Mouse (Mus musculus) ovary, postnatal 10 days (tissue): ENCODE results near the gene Slc12a9.

Experiments
- DNase-seq: peaks from one replicate; pipeline ENCODE4 v3.0.0; 2022; ENCODE audit warnings: low spot score

The Slc12a9 gene

GRCm38 (mm10) chr5:137333512-137334174 lies at the start of gene Slc12a9:
TSS of gene Slc12a9 (minus strand) at chr5:137333597.
- peak; percentile 81 for DNase-seq

GRCm38 (mm10) chr5:137381152-137381551 lies 47.8 kb upstream of the Slc12a9 start:
- no peak for DNase-seq

DNA sequence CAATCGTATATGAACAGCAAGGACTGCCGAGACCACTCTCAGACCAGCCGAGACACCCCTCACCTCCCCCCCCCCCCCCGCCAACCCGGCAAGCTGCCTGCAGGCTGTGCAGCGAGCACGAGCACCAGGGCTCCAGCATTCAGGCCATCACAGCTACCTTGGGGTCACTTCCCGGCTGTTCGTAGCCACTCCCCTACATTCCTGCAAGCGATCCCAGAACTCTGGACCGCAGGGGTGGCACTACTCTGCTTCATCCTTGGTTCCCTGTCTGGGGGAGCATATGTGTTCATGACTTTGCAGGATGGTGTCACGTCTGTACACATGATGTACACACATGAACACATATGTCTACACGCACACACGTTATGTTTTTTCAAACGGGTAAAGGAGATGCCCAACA lies 44.2 kb upstream of the Slc12a9 start:
- DNase-seq, result no peak

- DNase-seq, result no peak
These were observed 43.8 kb upstream of the Slc12a9 start for GRCm38 (mm10) chr5:137377176-137377575.

DNA sequence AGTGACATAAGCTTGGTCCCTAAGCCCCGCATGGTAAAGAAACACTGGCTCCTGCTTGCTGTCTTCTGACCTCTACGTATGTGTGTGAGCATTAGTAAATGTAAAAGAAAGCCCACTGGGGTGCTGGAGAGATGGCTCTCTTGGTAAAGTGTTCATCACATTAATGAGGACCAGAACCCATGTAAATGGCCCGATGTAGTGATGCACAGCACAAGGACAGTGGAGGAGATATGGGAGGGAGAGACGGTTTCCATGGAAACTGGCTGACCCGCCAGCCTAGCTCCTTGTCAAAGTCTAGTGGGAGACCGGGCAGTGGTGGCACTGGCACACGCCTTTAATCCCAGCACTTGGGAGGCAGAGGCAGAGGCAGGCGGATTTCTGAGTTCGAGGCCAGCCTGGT lies 43.3 kb upstream of the Slc12a9 start:
- DNase-seq, result no peak

GRCm38 (mm10) chr5:137376198-137376597 lies 42.8 kb upstream of the Slc12a9 start:
- DNase-seq, result no peak

DNA sequence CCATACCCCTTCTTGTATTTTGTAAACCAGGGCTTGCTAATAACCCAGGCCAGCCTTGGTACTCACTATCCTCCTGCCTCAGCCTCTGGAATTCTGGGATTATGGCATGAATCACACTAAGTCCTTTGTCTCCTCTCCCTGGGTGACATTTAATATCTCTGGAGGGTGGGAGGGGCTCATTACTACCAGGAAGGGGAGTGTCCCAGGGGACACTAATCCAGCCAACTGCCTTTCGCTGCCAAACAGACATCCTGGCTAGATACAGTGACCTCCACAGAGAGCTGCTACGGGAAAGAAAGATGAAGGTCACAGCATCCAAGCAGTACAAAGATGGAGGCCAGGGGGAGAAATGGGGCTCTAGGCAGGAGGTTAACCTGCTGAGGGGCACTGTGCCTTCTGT lies 42.2 kb upstream of the Slc12a9 start:
- no peak for DNase-seq

GRCm38 (mm10) chr5:137374521-137375080 lies 41.2 kb upstream of the Slc12a9 start:
- no peak for DNase-seq

DNA sequence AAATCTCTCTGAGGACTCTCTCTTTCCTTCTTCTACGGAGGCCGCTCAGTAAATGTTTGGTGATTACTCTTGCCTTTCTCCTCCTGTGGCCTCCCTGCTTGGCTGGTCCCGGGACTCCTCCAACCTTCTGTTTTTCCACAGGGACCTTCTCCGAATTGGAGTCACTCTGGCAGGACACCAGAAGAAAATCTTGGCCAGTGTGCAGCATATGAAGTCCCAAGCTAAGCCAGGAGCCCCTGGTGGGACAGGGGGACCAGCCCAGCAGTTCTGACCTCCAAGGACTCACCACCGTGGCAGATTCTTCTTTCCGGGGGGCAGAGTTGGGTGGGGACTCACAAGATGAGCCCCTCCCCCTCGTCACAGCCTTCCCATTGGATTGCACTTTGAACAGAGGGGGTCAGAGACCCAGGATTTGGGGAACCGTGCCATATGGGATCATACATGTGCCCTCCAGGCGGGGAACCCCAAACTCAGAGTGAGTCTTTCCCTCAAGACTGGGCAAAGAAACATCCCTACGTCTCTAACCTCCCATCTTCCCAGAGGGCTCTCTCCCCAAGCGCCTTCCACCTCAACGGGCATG lies 40.1 kb upstream of the Slc12a9 start:
- DNase-seq, result no peak

GRCm38 (mm10) chr5:137369665-137370064 lies 36.3 kb upstream of the Slc12a9 start:
- DNase-seq, result no peak

DNA sequence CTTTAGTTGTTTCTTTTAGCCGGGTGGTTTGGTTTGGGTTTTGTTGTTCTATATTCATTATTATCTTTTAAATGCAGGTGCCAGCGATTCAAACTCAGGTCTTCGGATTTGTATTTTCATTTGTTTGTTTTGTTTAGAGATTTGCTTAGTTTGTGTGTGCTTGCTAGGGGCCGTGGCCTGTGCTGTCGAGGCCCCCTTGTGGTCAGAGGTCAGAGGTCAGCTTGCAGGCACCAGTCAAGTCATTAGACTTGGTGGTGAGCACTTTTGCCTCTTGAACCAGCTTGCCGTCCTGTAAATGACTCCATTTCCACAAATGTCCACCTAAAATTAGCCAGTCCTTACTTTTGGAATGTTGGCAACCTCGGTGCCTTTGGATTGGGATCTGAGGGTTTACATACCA lies 25.0 kb upstream of the Slc12a9 start:
- DNase-seq, result no peak

DNA sequence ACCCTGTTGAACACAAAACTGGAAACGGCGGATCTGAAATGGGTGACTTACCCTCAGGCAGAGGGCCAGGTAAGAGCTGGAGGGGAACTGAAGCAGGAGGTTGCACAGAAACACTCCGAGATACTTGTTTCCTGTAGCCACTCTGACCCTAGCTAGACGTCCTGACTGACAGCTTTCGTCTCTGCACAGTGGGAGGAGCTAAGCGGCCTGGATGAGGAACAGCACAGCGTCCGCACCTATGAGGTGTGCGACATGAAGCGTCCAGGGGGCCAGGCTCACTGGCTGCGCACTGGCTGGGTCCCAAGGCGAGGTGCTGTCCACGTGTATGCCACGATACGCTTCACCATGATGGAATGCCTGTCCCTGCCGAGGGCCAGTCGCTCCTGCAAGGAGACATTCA lies 20.7 kb upstream of the Slc12a9 start:
- no peak for DNase-seq

DNA sequence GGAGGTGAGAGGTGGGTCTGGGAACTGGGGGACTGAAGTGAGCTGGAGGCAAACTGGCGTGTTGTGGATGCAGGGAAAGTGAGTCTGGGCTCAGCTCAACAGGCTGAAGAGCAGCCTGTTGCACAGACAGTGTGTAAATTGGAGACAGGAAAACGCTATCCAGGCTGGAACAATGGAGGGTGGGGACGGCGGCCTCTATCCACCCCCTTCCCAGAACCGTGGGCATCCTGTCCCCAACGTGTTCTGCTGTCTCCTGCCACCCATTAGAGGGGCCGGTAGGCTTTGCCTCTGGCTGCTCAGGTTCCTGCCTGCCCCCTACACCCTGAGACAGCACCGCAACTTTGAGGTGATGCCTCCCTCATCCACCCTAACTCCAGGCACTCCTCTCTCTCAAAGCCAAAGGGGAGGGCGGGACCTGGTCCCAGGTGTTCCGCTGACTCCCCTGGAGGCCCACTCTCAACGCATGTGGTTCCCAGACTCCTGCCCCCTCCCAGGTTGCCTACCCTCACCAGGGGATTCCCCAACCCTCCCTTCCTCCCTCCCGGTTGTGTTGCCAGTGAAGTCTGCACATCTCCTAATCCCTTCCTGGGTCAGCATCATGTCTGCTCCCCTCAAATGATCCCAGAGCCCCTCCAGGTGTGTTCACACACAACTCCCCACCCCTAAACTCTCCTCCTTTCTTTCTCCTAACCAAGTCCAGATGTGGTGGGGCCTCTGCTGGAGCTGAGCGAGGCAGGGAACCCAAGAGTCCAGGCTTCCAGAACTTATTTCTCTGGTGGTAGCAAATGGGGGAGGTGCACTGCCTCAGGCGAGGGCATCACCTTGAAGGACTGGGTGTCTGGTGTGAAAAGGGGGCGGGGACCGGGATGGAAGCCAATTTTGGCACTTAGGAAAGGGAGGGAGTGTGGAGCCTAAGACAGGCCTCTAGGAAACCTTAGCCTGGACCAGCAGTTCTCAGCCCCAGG lies 18.9 kb upstream of the Slc12a9 start:
- DNase-seq, result no peak

GRCm38 (mm10) chr5:137351394-137351793 lies 18.0 kb upstream of the Slc12a9 start:
- DNase-seq, result no peak

DNA sequence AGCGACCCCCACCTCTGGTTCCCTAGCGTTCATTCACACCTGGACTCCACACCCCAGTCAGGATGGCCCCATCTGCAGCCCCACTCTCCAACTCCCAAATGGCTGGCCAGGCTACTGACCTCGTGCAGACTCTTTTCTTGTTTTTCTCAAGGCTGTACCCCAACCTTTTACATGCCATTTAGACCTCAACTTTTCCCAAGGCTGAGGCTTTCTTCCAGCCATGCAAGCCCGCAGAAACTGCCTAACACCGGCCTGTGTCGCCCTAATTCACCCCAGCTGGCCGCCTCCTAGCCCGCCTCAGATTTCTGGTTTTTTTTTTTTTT lies 17.6 kb upstream of the Slc12a9 start:
- no peak for DNase-seq

DNA sequence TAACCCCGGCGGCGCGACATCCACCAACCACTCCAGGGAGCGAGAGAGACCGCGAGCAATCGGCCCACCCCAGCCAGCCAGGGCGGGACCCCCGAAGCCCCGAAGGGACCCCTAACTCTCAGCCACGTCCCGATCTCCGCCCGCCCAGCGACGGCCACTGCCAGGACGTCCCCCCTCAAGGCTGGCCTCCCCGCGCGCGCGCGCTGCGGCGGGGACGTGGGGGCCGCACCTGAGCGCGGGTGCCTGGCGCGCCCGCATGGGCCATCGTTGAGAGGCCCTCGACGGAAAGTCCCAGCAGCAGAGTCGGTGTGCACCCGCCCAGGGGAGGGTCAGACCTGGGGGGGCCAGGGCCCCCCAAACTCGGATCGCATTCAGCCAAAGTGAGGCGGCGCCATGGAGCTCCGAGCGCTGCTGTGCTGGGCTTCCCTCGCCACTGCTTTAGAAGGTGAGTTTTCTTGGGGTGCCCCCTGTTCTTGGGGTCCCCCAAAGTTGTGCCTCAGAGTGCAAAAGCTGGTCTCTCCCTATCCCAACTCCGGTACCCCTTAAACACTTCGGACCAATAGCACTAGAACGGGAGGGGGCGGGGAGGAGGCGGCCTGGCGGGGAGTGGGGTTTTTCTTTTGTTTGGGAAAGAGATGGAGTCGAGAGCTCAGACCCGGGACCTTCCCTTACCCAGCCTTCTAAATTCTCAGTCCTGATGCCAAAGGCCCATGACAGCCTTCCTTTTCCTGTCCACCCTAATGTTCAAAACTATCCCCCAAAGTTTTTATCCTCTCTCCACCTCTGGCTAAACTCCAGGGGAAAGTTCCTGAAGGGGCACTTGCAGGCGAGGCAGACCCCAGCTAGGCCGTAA lies 17.0 kb upstream of the Slc12a9 start:
- no peak for DNase-seq

DNA sequence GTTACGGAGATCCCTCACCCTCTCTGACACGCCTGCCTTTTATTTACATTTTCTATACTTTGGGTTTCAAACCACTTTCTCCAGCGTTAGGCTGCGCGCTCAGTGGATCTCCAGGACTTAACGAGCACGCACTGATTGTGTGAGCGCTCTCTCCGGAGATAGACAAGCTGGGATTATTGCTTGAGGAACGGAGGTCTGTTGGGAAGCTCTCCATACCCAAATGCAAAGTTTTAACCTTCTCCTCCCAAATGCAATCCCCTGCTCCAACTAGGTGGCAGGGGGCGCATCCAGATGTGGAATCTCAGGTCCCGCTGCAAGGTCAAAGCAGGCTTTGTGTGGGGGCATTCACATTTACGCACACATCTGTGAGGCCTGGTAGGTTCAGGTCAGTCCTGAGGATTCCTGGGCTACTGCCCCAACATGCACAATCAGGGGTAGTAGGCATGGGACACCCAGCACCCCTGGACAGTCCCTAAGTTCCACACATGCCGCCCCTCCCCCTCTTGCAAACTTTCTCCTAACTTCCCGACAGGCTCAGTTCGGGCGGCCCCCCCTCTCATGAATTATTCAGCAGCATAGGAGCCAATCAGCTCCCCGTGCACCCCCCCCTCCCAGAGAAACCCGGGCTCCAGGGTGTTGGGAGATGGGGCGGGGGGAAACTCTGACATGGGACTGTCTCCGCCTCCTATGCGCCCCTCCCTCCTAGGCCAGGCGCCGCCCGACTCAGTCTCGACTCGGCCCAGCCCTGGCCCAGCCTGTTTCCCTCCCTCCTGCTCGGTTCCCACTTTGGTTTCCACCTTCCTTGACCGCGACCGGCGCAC lies 16.2 kb upstream of the Slc12a9 start, which contains the start of gene Ephb4:
Gene Ephb4, plus strand, starts transcription at position 726 of the 821 bp plus-strand sequence.
- peak; percentile 82 for DNase-seq

GRCm38 (mm10) chr5:137348482-137349383 lies 15.3 kb upstream of the Slc12a9 start:
- no peak for DNase-seq

DNA sequence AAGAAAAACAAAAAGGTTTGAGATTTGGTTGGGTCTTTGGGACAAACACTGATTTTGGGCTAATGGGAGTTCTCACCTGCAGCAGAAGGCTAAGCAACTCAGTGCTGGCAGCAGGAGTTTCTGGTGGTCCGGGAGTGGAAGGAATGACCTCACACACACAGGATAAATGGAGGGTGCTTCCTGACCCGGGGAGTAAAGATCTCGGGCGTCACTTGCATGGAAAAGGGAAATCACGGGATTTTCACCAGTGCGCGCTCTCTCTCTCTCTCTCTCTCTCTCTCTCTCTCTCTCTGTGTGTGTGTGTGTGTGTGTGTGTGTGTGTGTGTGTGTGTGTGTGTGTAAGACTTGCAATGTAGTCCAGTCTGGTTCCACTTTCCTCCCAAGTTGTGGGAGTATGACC lies 14.5 kb upstream of the Slc12a9 start:
- no peak for DNase-seq

DNA sequence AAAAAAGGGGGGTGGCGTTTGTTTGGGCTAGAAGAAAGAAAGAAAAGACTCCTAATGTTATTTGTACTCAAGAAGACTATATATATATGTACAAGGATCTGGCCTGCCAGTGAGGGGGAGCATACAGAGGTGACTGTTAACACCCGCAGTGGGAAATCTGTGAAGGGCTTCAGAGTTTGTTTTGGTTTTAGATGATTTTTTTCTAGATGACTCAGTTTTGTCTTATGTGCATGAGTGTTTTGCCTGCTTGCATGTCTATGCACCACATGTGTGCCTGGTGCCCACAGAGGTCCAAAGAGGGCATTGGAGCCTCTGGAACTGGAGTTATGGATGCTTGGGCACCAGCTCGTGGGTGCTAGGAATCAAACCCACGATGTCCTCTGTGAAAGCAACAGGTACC lies 13.6 kb upstream of the Slc12a9 start:
- no peak for DNase-seq
